Mouse (Mus musculus) thymus, adult 2 months (tissue): ENCODE data around the gene Trafd1.
"Not testable (repeated sequence)": the region's sequence is repeated elsewhere in the genome, so short reads cannot be mapped to it uniquely, and the experiment has no call there.

ENCODE experiments used
- CTCF ChIP-seq: fragments of 200-500 bp; IDR thresholded peaks from 2 replicates; pipeline ENCODE4 v1.5.1; 2012; ENCODE audit warnings: mild to moderate bottlenecking, control low read depth, low read length, moderate library complexity, borderline replicate concordance; ENCODE audit not compliant: control insufficient read depth, poor library complexity, insufficient read depth; ENCODE audit errors: extremely low read depth
- POLR2A ChIP-seq: fragments of 200-500 bp; IDR thresholded peaks from 2 replicates; pipeline ENCODE4 v1.6.1; 2012; ENCODE audit warnings: mild to moderate bottlenecking, low read length, control low read depth, moderate library complexity; ENCODE audit not compliant: control insufficient read depth, poor library complexity, insufficient read depth; ENCODE audit errors: extremely low read depth

DNA sequence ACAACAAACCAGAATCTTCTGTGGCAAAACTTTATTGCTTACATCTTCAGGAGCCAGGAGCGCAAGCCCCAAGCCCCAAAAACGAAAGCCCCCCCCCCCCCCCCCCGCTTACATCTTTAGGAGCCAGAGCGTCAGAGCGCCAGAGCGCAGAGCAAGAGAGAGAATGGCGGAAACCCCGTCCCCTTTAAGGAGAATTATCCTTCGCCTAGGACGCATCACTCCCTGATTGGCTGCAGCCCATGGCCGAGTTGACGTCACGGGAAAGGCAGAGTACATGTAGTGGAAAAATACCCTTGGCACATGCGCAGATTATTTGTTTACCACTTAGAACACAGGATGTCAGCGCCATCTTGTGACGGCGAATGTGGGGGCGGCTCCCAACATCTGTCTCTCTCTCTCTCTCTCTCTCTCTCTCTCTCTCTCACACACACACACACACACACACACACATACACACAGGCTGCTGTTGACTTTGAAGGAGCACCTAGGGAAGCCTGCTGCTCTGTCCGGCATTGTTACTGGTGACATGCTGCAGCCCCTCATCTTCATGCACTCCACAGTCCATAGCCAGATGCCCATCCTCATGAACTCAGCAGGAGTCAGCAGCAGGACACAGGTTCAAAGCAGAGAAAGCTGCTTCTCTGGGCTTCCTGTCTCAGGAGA, 55.1 kb downstream of the Trafd1 start:
- not testable (repeated sequence) for TF ChIP-seq CTCF, POLR2A
